Mouse (Mus musculus) 416B (cell line): Measurements from ENCODE around the gene Myo1g.

Experiments
- DNase-seq: peaks from one replicate; pipeline ENCODE4 v3.0.0; 2011; ENCODE audit warnings: low read depth

Myo1g gene

DNA sequence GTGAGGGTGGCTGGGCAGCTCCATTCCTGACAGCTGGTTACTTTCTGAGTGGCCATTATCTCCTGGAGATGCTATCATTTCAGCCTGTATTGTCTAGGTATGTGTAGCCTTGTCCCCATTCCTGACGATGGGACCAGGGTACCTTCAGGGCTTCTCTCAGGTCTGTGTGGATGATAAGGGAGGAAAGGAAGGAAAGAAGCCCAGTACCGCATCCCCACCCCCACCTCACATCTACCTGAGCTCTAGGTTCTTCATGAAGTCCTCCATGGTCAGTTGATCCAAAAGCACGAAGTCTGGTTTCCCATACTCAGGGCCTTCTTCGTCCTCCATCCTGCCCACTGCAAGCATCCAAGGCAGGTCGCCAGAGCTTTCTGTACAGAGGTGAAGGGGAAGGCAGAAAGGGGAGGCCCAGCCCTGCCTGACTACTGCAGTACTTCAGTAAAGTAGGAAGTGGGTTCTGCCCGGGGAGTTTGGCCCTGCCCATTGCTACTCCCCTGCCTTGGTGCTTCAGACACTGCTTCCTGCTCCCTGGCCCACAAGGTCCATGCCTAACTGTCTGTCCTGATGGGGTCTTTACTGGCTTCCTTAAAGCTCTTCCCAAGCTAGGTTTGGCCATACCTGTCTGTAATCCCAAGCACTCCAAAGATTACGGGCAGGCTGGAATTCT lies at the start of gene Myo1g:
Myo1g (minus strand) TSS at position 459 of the 667 bp plus-strand sequence.
- peak; percentile 87 for DNase-seq

DNA sequence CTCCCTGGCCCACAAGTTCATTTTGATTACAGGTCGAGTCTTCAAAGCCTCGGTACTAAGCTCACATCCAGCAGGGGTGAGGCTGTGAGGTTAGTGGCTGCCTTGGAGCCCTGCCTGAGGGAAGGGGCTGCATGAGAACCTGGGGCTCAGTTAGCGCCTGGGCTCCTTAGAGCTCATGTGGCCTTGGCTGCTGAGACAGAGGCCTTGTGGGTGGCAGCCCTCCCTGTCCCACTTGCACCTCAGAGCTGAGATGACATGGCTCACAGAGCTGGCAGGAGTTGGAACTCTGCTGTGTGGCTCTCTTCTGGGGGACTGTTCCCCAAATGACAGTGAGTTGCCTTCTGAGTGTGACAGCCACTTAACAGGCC lies 48.6 kb upstream of the Myo1g start:
- DNase-seq, result no peak

DNA sequence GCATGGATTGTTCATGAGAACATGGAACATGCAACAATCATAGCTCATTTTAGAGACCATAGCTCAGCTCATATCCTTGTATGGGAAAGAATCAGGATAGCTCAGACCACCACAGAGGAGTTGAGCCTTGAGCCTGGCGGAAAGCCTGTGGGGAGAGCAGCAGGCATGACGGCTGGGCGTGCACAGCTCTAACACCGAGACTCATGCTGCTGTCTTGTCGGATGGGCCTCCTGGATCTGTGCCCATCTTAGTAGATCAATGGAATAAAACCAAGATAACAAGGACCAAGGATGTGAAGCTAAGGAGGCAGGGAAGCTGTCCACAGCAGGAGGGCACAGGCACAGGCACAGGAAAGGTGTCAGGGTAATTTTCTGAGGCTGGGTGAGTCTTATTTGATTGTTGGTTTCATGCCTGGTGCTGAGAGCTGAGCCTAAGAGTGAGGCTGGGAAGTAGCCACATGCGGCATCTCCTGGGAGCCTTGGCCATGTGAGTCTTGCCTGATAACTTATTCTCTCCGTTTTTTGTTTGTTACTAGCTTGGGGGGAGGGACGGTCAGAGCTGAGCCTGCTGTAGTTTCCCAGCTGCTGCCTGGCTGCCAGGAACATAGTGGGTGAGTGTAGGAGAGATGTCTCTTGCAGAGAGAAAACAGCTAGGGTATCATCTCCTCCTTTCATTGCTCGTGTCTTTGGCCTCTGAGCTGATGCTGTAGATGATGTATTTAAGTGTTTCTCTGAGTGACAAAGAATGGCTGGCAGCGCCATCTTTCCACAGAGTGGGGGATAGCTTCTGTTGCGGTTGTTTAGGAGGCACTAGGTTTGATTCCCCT lies 48.0 kb upstream of the Myo1g start:
- peak; percentile 41 for DNase-seq

DNA sequence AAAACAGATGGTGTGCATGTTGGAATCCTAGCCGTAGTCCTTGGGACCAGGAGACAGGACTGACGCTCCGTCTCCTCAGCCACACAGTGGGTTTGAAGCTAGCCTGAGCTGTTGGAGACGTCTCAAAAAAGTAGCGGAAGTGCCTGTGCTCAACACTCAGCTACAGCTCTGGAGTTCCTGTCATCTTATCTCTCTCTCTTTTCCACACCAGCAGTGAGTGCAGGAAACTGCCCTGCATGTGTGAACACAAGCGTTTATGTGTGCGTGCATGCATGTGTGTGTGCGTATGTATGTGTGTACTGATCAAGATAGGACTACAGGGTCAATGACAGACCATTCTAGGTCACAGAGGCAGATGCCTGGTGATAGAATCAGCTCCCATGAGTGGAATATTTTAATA lies 47.2 kb upstream of the Myo1g start:
- DNase-seq, result no peak

DNA sequence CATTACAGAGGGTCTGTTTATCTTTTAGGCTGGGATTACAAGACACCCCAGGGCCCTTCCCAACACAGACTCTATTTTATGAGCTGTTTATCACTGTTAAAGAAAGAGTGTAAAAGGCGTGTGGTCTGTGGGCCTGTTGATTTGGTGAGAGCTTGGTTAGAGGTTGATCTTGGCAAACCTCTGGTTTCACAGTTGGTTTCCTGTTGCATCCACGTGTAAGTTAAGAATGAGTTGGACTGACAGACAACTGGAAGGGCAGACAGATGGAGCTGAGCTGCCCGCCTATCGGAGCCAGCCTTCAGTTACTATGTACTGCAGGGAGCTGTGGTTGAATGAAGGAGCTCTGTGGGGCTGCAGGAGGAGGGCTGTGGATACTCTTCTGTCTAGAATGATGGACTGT lies 45.7 kb upstream of the Myo1g start:
- peak; percentile 62 for DNase-seq

DNA sequence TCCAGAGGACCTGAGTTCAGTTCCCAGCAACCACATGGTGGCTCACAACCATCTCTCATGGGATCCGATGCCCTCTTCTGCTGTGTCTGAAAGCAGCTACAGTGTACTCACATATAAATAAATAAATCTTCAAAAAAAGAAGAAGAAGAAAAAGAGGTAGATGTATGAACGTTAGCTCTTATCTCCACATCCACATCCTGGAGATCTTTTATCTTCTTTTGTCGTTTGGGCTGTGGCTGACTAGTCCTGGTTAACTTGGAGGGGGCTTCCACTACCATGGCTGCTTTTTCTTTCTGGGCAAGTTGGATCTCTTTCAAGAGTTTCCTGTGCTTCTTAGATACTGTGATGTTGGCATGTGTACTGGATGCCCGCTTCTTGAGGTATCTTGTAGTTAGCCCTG lies 42.4 kb upstream of the Myo1g start:
- no peak for DNase-seq

DNA sequence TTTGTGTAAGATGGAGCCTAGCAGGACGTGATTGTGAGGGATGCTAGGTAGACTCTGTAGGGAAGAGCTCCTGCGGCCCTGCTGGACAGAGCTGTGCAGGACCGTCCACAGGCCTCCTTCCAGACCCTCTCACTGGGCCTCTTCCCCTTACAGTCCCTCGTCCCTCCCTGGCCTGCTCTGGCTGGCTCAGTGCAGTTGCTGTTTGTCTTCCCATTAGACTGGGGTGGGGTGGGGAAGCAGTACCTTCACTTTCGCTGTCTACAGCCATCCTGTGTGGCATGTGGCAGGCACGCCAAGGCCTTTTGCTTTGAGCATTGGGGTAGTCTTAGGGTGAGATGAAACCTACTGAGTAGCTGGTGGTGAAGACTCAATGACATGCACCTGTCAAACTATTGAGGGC lies 41.6 kb upstream of the Myo1g start:
- DNase-seq, result no peak

DNA sequence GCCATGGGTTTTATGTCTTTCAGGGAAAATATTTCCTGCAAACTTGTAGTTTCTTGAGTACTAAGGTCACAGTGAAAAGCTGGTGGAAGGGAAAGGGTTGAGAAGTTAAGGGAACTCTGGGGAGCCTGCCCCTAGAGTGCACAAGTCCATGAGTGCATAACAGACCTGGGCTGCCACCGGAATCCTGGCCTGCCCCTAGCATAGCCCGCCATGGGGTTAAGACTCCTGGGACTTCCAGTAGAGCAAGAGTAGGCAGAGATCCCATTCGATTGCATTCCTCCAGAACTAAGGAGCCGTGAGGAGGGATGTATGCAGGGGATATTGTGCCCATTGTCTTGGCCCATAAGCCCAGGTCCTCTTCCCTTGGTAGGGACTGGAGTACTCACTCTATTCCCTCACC lies 40.7 kb upstream of the Myo1g start:
- DNase-seq, result no peak

DNA sequence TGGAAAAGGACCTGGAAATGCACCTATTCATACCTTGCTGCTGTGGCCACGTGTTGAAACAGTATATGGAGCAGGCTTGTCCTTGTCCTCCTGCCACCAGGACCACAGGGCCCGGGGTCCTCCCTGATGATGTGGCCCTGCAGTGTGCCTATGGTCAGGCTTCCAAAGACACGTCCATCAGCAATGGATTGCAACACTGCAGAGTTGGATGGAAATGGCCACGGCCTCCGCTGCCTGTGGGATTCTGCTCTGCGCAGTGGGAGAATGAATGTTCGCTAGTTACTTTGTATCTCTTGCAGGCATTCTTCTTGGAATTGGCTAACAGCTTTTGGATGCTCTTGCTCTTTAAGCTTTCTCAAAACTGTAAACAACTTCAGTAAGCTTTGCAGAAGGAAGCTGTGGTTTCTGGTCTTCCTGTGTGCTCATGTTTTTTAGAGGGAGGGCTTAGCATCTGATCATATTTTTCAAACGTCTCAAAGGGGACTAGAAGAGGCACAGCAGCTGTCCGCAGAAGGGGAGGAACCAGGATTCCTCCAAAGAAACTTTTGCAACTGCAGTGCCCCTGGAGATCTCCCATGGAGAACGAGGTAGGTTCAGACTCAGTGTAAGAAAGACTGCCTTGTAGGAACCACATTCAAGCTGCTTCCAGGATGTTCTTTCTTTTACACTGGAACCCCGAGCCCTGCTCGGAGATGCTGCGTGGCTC lies 40.0 kb upstream of the Myo1g start:
- DNase-seq, result peak; percentile 90

DNA sequence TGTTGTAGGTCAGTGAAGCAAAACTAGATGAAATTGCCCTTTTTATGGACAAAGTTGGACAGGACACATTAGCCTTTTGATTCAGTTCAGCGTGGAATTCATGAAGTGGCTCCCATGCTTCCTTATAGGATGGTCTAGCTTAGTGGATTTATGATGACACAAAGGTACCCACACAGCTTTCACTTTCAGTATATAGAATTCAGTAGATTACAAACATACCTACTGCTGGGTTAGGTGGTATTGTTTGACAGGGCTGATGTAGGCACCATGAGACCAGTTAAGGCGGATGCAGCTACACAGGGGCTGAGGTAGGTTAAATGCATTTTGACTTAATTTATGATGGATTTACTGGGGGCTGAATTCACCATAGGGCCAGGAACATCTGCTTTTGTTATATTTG lies 39.2 kb upstream of the Myo1g start:
- DNase-seq, result peak; percentile 32

DNA sequence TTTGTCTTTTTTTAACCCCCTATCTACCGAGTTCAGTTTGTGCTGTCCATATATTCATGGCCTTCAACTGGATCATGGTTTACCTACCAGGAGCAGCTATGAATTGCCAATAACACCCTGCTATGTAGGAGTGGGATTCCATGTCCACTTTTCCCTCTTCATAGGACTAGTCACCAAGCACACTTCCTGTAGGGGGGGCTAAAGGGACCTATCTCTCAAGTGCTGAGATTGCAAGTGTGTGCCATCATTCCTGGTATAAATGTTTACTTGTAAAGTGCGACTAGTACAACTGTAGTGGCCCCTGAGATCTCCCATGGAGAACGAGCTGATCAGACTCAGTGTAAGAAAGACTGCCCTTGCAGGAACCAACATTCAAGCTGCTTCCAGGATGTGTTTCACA lies 37.5 kb upstream of the Myo1g start:
- DNase-seq, result peak; percentile 49

DNA sequence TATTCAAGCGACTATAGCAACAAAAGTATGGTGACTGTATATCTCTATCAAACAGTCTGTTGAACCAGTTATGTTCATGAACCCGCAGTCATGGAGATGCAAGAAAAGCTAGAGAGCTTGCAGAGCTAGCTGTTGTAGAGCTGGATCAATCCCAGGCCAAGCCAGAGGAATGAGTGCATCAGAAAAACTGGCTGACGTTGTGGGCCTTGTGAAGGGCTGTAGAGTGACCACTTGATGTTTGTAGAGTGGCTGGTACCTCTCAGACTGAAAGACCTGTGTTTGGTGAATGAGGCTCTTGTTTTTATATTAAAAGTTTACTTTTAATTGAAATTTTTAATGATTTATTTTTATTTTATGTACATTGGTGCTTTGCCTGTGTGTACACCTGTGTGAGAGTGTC lies 29.4 kb upstream of the Myo1g start:
- DNase-seq, result no peak

DNA sequence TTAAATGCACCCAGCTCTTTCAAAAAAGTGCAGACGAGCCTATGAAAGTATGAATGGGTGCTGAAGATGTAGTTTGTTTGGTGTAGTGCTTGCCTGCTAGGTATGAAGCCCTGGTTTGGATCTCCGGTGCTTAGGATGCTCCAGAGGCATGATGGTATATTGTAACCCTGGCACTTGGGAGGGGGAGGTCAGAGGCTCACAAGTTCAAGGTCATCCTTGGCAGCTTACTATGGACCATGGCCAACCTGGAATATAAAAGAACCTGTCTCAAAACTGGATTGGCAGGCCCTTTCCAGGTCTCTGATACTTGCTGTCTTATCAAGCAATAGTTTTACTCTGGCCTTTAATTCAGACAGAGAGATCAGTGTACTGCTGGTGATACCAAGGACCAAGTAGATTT lies 29.0 kb upstream of the Myo1g start:
- no peak for DNase-seq

DNA sequence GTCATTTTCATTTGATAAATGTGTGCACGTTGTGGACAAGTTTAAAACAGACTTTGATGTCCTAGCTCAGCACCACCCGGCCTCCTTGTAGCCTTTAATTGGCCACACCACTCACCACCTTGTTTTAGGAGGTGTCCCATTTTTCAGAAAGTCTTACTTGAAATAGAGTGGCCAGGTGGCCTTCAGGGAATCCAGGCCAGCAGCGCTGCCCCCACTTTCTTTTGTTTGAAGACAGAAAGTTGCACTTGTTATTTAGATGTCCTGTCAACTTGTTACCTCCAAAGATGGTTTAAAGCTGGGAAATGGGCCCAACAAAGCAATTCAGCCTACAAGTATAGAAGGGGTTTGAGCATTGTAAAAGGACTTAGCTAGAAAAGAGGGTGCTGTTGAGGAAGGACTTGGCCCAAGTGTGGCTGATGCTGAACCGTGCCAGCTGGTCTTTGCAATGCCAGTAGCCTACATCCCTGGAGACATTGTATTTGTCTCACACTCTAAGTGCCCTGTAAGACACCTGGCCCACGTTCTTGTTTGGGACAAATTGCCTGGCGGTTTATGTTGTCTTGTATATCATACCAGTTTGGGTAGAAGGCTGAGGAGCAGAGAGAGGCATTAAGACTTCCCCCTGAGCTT lies 27.0 kb upstream of the Myo1g start:
- DNase-seq, result no peak

DNA sequence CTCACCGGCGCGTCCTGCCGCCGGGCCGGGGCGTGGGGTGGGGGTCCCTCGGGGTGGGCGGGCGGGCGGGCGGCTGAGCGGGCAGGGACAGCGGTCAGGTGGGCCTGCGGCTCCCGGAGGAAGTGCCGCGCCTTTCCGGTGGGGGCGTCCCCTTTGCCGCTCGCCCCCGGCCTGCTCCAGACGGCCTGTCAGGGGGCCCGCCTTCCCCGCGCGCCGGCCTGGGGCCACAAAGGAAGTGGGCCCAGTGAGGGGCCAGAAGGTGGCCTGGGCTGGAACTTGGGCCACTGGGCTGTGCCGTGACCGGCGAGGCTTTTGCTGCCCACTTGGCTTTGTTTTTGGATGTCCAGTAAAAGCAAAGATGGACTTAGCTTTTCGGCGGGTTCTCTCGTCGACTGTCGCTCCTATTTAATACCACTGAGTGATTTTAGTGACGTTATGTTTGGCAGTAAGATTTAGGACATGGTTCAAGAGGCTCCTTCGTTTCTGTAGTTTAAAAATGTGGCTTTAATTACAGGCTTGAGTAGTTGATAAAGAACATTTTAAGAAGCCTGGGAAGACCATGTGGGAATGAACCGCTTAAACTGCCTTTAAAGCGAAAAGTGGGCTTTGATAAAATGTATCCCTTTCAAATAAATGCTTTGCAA lies 26.4 kb upstream of the Myo1g start:
- DNase-seq, result peak; percentile 84

DNA sequence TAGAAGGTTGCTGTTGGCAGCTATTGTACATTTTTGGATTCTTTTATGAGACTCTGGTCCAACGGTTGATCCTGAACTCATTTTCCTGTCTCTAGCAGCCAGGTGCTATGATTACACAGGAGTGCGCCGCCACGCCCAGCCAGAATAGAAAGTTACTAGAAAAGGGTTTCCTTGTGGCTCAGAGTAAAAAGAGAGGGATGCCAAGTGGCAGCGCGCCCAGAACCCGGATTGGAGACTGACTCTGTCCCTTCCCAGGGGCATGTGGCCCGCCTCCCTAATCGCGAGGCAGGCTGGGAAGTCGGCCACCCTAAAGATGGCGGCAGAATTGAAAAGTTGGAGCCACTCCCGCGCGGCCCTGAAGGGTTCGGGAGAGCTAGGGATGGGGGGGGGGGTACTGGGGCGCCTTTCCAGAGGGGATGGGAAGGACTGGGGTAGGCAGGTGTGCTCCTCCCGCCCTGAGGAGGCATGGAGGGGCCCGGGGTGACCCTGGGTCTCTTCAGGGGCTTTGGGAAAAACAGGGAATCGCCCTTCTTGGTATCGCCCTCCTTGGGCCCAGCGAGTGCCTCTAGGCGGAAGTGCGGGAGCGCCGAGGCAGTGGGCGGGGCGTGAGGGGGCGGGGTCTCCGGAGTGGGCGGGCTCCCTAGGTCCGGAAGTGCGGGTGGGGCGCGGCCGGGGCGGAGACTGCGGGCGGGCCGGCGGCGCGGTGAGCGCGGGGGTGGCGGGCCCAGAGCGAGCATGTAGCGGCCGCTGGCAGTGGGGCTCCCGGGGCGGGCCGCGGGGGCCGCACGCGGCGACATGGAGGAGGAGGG lies 25.6 kb upstream of the Myo1g start, which contains the start of gene Ccm2:
Ccm2 (plus strand) TSS at position 683 of the 809 bp plus-strand sequence.
- DNase-seq, result peak; percentile 98

DNA sequence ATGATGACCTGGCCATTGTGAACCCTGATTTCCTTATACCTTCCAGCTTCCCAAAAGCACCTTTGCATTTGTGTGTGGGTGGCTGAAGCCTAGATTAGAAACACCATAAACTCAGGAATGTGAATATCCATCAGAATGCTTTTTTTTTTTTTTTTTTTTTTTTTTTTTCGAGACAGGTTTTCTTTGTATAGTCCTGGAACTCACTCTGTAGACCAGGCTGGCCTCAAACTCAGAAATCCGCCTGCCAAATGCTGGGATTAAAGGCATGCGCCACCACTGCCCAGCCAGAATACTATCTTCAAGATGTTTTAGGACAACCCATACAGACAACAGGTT lies 25.1 kb upstream of the Myo1g start:
- DNase-seq, result no peak

DNA sequence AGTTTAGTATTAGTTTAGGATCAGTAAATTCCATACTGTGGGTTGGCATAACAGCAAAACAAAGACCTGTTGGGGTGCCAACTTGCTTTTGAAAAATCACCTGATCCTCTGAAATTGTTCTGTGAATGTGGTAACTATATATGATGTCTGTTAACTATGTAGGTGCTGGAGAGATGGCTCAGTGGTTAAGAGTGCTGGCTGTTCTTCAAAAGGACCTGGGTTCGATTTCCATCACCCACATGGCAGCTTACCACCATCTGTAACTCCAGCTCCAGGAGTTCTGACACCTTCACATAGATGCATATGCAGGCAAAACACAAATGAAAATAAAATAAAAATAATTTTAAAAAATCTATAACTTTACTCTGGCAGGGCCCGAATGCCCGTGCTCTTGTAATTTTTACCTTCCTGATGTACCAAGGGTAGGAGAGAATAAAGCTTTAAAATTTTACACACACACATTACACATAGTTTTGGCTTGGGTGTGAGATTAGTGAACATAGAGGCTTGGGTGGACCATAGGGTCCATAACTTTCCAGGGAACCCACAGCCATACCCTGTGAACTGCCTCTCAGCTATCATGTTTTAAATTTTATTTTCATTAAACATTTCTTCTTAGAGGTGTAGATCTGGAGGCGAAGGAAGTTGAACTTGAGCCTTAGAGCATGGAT lies 24.6 kb upstream of the Myo1g start:
- no peak for DNase-seq

DNA sequence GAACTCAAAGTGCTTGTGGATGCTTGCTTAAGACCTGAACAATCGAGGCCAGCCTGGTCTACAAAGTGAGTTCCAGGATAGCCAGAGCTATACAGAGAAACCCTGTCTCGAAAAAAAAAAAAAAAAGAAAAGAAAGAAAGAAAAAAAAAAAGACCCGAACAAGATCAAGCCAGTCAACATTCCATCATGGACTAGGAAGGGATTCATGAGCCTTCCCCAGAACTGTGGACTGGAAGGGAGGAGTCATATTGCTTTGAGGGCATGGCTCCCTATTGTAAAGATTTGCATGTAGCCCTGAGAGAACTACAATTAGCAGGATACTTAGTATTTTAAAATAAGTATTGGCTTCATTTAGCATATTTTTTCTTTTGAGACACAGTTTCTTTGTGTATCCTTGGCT lies 23.9 kb upstream of the Myo1g start:
- DNase-seq, result no peak

DNA sequence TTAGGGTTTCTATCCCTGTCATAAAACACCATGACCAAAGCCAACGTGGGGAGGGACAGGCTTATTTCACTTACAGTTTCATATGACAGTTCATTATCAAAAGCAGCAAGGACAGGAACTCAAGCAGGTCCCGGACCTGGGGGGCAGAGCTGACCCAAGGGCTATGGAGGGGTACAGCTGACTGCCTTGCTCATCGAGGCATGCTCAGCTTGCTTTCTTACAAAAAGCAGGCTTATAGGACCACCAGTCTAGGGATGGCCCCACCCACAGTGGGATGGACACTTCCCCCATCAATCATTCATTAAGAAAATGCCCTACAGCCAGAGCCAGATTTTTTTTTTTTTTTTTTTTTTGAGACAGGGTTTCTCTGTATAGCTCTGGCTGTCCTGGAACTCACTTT lies 10.0 kb upstream of the Myo1g start:
- no peak for DNase-seq

DNA sequence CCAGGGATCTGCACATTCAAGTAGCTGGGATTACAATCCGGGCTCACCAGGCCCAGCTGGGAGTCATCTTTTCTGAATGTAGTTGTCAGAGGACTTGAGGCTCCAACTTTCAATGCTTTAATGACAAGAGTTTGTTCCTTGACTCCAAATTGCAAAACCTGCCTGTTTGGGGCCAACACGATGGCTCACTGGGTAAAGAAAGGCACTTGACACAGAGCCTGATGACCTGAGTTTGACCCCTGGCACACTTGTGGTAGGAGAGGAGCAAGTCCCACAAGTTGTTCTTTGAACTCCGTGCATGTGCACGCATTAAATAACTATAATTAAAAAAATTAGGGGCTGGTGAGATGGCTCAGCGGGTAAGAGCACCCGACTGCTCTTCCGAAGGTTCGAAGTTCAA lies 9.2 kb upstream of the Myo1g start:
- DNase-seq, result no peak
